ENCODE assay signal across 8 mouse cellular contexts in the genomic region with DNA sequence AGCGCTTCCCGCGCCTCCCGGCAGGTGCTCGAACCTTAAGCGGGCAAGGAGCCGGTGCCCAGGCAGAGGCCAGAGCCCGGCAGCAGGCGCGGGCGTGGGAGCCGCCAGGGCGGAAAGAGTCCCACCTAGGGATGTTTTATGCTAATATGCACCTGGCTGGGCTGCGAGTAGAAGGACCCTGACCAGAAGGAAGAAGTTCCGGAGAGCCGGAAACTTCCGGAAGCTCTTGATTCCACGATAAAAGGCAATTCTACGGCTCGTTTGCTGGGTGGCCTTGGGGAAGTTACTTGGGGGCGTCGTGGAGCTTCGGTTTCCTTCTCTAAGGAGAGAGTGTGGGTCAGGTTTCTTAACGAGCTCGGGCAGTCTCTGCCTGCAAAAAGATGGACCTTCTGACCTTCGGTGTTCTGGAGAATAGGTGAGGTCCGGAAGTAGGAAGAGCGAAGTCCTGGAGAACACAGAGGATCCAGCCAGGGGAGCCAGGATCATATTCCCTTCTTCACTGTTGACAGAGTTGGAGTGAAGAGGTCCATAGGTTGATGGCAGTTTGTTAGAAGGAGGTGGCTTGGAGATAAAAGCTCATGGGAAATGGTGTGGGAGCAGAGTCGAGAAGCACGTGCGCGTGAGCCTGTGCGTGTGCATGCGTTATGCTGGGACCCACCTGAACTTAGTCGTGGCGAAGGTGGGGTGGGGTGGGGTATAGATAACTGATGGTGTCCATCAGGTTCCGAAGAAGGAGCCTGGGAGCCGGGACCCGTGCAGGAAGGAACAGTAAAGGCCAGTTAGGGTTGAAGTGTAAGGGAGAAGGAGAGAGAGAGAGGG. TPM values are rescaled to one million over a fixed set of nuclear protein-coding genes. Genes with fewer than 3 reads are reported as not detected.
DNase-seq lines count a peak whose midpoint lies in the region; ATAC-seq and TF ChIP-seq lines count a peak whose summit lies in the region.

No protein-coding gene starts in this region.

- DNase-seq in kidney, postnatal 25 days, result no peak
- peak; percentile 52 for DNase-seq in embryo, embryonic 10.5 days (ENCODE audit: low spot score)
- DNase-seq in hindbrain, postnatal 0 days (ENCODE audit: low spot score), result no peak
- DNase-seq in urinary bladder, postnatal 4 days (ENCODE audit: low spot score in 2 of 2), result no peak
- no peak for DNase-seq in urinary bladder, postnatal 14 days (ENCODE audit: low spot score)
- DNase-seq in right cerebral cortex, postnatal 4 days, result no peak

- H3K36me3 ChIP-seq in kidney, embryonic 14.5 days (ENCODE audit: control insufficient read depth, insufficient read depth, low read length), result no peaks in the 10 kb centered on the region
- no peaks in the 10 kb centered on the region for H3K36me3 ChIP-seq in hindbrain, postnatal 0 days (ENCODE audit: insufficient read depth, low read length)
- H3K36me3 ChIP-seq in midbrain, embryonic 16.5 days (ENCODE audit: control insufficient read depth, insufficient read depth, low read length), result no peaks in the 10 kb centered on the region

- H3K27ac ChIP-seq in kidney, embryonic 14.5 days (ENCODE audit: low read depth, low read length), result no peak overlapping the region
- H3K27ac ChIP-seq in hindbrain, postnatal 0 days, result no peak overlapping the region
- H3K27ac ChIP-seq in midbrain, embryonic 16.5 days (ENCODE audit: low read length), result no peak overlapping the region

- H3K4me3 ChIP-seq in kidney, embryonic 14.5 days (ENCODE audit: low read length), result peak overlapping the region; percentile 29
- H3K4me3 ChIP-seq in hindbrain, postnatal 0 days (ENCODE audit: low read length), result peak overlapping the region; percentile 38
- peak overlapping the region; percentile 36 for H3K4me3 ChIP-seq in midbrain, embryonic 16.5 days (ENCODE audit: low read depth, low read length)

- ATAC-seq in kidney, embryonic 14.5 days (ENCODE audit: low FRiP score, low TSS enrichment), result no peak
- no peak for ATAC-seq in hindbrain, postnatal 0 days
- ATAC-seq in midbrain, embryonic 16.5 days, result no peak

- H3K9ac ChIP-seq in kidney, embryonic 14.5 days (ENCODE audit: low read depth, low read length), result peak overlapping the region; percentile 18; the same call in 1 of the 2 replicates
- H3K9ac ChIP-seq in hindbrain, postnatal 0 days (replicated peaks; ENCODE audit: low read length), result peak overlapping the region; percentile 35; the same call in 1 of the 2 replicates
- H3K9ac ChIP-seq in midbrain, embryonic 16.5 days (ENCODE audit: low read depth, low read length), result peak overlapping the region; percentile 57

- peaks cover 31% of the 10 kb centered on the region for H3K4me1 ChIP-seq in kidney, embryonic 14.5 days (ENCODE audit: control insufficient read depth, insufficient read depth, low read length)
- H3K4me1 ChIP-seq in hindbrain, postnatal 0 days (ENCODE audit: insufficient read depth, low read length), result peaks cover 11% of the 10 kb centered on the region; the same call in 1 of the 2 replicates
- H3K4me1 ChIP-seq in midbrain, embryonic 16.5 days (ENCODE audit: control insufficient read depth, insufficient read depth, low read length), result peaks cover 25% of the 10 kb centered on the region

- no peak for TF ChIP-seq CTCF in hindbrain, postnatal 0 days (IDR thresholded peaks at IDR 0.05; ENCODE audit: low read depth)

- no peaks in the 10 kb centered on the region for H3K9me3 ChIP-seq in kidney, embryonic 14.5 days (ENCODE audit: control insufficient read depth, low read length)
- H3K9me3 ChIP-seq in hindbrain, postnatal 0 days (ENCODE audit: low read length), result no peaks in the 10 kb centered on the region
- no peaks in the 10 kb centered on the region for H3K9me3 ChIP-seq in midbrain, embryonic 16.5 days (replicated peaks; ENCODE audit: control insufficient read depth, low read length, poor library complexity, severe bottlenecking)

- 3% methylated on average over 39 of the region's 39 CpGs for WGBS in kidney, embryonic 14.5 days
- WGBS in hindbrain, postnatal 0 days, result 5% methylated on average over 39 of the region's 39 CpGs
- WGBS in midbrain, embryonic 16.5 days, result 7% methylated on average over 39 of the region's 39 CpGs

- peak overlapping the region; percentile 58 for H3K4me2 ChIP-seq in kidney, embryonic 14.5 days (replicated peaks; ENCODE audit: low read depth, low read length)
- peak overlapping the region; percentile 73 for H3K4me2 ChIP-seq in hindbrain, postnatal 0 days (ENCODE audit: low read depth, low read length)
- peak overlapping the region; percentile 80 for H3K4me2 ChIP-seq in midbrain, embryonic 16.5 days (ENCODE audit: low read length)

- H3K27me3 ChIP-seq in kidney, embryonic 14.5 days (ENCODE audit: control insufficient read depth, insufficient read depth, low read length), result peaks cover 46% of the 10 kb centered on the region; the same call in 1 of the 2 replicates
- H3K27me3 ChIP-seq in hindbrain, postnatal 0 days (ENCODE audit: insufficient read depth, low read length), result peaks cover 9% of the 10 kb centered on the region
- H3K27me3 ChIP-seq in midbrain, embryonic 16.5 days (ENCODE audit: control insufficient read depth, insufficient read depth, low read depth, low read length), result peaks cover 23% of the 10 kb centered on the region

RNA-seq across cellular contexts. Expression of a gene that starts 44.4 kb away (rescaled TPM):
- 8.0 and 12.8 TPM in 2 replicates for polyA plus RNA-seq in kidney, embryonic 14.5 days (2014; fragmentation: Nextera tagmentation; extraction: Ambion mirVana)
- total RNA-seq in hindbrain, postnatal 0 days (2014; rRNA removed), result 21.4 and 22.3 TPM in 2 replicates
- polyA plus RNA-seq in hindbrain, postnatal 0 days (2015; fragmentation: Nextera tagmentation; extraction: Ambion mirVana), result 8.3 and 8.6 TPM in 2 replicates
- polyA plus RNA-seq in midbrain, embryonic 16.5 days (2015; fragmentation: Nextera tagmentation; extraction: Ambion mirVana), result 10.3 and 11.3 TPM in 2 replicates
